Mouse (Mus musculus) testis, adult 2 months (tissue): ENCODE measurements around the gene Gcm1.

Experiments
- CTCF ChIP-seq: fragments of 200-500 bp; IDR thresholded peaks from 2 replicates; pipeline ENCODE4 v1.5.1; 2012; ENCODE audit warnings: low read depth, mild to moderate bottlenecking, inconsistent platforms, low read length, moderate library complexity; ENCODE audit not compliant: control insufficient read depth, insufficient read depth, insufficient replicate concordance
- POLR2A ChIP-seq: fragments of 200-500 bp; IDR thresholded peaks from 2 replicates; pipeline ENCODE4 v1.6.1; 2012; ENCODE audit warnings: low read depth, mild to moderate bottlenecking, inconsistent platforms, low read length, moderate library complexity; ENCODE audit not compliant: control insufficient read depth

GRCm38 (mm10) chr9:78006209-78007001 is 45.3 kb upstream of the Gcm1 start:
- TF ChIP-seq CTCF (peak; percentile 81), POLR2A (0 out of 2 replicates have a peak, but pooled peaks have one; percentile 26)
